Mouse (Mus musculus) kidney, adult 2 months (tissue): ENCODE measurements at regions not wholly inside any gene's neighbourhood (a gene's known extent, or its start where the extent isn't known, plus 50 kb on each side); places are given as distances from the start of the nearest gene placed in this dataset.
A peak's percentile ranks its signal among the peaks of the same experiment; 100 is the strongest.

Experiments used
- DNase-seq: peaks from one replicate; pipeline ENCODE4 v3.0.0; 2021
- H3K27ac ChIP-seq: fragments of 200-500 bp; 2 replicates; pipeline ENCODE4 v1.5.1; 2012; ENCODE audit warnings: low read depth, low read length, control low read depth, inconsistent platforms; ENCODE audit not compliant: insufficient read depth
- H3K27me3 ChIP-seq: fragments of 200-500 bp; replicated peaks from 2 replicates; pipeline ENCODE4 v1.6.1; 2012; ENCODE audit warnings: mild to moderate bottlenecking, moderate library complexity, low read length, inconsistent platforms; ENCODE audit not compliant: control insufficient read depth, insufficient read depth
- H3K36me3 ChIP-seq: fragments of 200-500 bp; 2 replicates; pipeline ENCODE4 v1.6.1; 2012; ENCODE audit warnings: mild to moderate bottlenecking, moderate library complexity, low read length, inconsistent platforms; ENCODE audit not compliant: control insufficient read depth, insufficient read depth
- H3K4me1 ChIP-seq: fragments of 200-500 bp; 2 replicates; pipeline ENCODE4 v1.6.1; 2011; ENCODE audit warnings: low read length; ENCODE audit not compliant: control insufficient read depth, insufficient read depth
- H3K4me3 ChIP-seq: fragments of 200-500 bp; 2 replicates; pipeline ENCODE4 v1.5.1; 2011; ENCODE audit warnings: mild to moderate bottlenecking, low read depth, low read length, control low read depth; ENCODE audit not compliant: insufficient read depth
- CTCF ChIP-seq: fragments of 200-500 bp; conservative IDR thresholded peaks from 2 replicates; pipeline ENCODE4 v1.5.1; 2011; ENCODE audit warnings: low read depth, mild to moderate bottlenecking, control low read depth, low read length, moderate library complexity, mixed read lengths; ENCODE audit not compliant: insufficient read depth, insufficient read length
- POLR2A ChIP-seq: fragments of 200-500 bp; IDR thresholded peaks from one replicate; pipeline ENCODE4 v1.6.1; 2011; ENCODE audit warnings: low read depth, low read length, control low read depth
- WGBS: fragments of 180-500 bp; shearing (Covaris S2); methylation state at CpG from one replicate; pipeline ENCODE4 v1.1.7; 2018; 5-methylcytosine and 5-hydroxymethylcytosine counted together

DNA sequence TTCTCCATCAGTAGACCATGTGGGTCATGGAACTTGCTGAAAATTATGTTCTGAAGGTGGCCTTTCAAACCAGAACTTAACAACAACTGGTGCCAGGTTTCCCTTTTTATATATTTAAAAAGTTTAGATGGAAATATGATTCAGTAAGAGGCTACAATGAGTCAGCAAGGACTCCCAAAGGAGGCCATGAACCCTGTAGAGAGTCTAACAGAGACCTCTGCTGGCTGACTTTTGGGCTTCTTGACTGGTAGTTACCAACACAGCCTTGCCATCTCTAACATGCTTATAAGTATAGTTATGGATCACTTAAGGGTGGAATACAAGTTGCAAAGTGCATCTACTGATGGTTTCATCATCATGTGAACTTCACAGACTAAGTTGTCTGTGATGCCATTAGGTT lies 94.3 kb upstream of the Tle4 start:
- Histone ChIP-seq H3K27ac (no peak overlapping the region), H3K27me3 (no peaks in the 10 kb centered on the region), H3K4me1 (no peaks in the 10 kb centered on the region), H3K4me3 (no peak overlapping the region), H3K36me3 (no peaks in the 10 kb centered on the region)
- peak; percentile 41 for DNase-seq
- TF ChIP-seq CTCF, result peak; percentile 27; the same call in 1 of the 2 replicates
- TF ChIP-seq POLR2A, result no peak

- no peaks in the 10 kb centered on the region for H3K4me1 ChIP-seq
- no peak overlapping the region for H3K27ac ChIP-seq
- no peak overlapping the region for H3K4me3 ChIP-seq
- 98% methylated on average over 1 of the region's 1 CpGs for WGBS
- H3K27me3 ChIP-seq, result no peaks in the 10 kb centered on the region; the same call in 1 of the 2 replicates
- TF ChIP-seq CTCF (no peak), POLR2A (no peak)
- H3K36me3 ChIP-seq, result no peaks in the 10 kb centered on the region
- no peak for DNase-seq
Observed at GRCm38 (mm10) chr19:14685628-14686027, 87.8 kb upstream of the Tle4 start.

GRCm38 (mm10) chr19:14684669-14685068 lies 86.8 kb upstream of the Tle4 start:
- TF ChIP-seq CTCF (no peak), POLR2A (no peak)
- H3K4me1 ChIP-seq, result no peaks in the 10 kb centered on the region
- no peak for DNase-seq
- no peak overlapping the region for H3K27ac ChIP-seq
- H3K36me3 ChIP-seq, result no peaks in the 10 kb centered on the region
- H3K4me3 ChIP-seq, result no peak overlapping the region
- 83% methylated on average over 3 of the region's 3 CpGs for WGBS
- H3K27me3 ChIP-seq, result no peaks in the 10 kb centered on the region; the same call in 1 of the 2 replicates

DNA sequence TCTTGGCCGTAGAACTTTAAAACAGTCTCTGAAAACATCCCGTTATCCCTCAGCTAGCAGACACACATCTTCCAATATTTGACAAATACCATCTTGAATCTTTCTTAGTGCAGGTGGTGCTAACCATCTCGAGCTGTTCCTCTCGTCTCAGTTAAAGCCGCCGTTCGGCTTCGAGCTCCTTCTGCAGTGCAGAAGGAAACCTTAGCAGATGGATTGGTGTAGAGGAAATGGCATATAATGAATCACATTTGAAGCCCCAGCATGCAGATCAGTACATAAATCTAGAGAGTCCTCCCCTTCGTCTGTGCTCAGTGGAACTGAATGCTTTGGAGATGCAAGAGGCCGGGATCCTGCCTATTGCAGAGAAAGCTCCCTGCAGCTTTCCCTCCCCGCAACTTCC lies 83.5 kb upstream of the Tle4 start:
- no peaks in the 10 kb centered on the region; the same call in 1 of the 2 replicates for H3K27me3 ChIP-seq
- no peak overlapping the region for H3K27ac ChIP-seq
- DNase-seq, result no peak
- H3K4me1 ChIP-seq, result no peaks in the 10 kb centered on the region
- 35% methylated on average over 11 of the region's 11 CpGs for WGBS
- TF ChIP-seq CTCF, result no peak
- TF ChIP-seq POLR2A, result no peak
- H3K36me3 ChIP-seq, result no peaks in the 10 kb centered on the region
- H3K4me3 ChIP-seq, result no peak overlapping the region

DNA sequence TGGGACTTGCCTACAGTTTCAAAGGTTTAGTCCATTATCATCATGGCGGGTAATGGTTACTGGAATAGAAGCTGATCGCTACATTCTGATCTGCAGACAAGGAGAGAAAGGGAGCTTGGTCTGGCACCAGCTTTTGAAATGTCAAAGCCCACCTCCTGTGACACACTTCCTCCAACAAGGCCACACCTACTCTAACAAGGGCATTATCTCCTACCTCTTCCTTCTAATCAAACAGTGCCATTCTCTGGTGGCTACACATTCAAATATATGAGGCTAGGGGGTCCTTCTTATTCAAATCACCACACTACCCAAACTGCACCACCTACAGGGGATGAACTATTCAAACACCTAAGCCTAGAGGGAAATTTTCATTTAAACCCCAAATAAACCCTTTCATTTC lies 81.9 kb upstream of the Tle4 start:
- DNase-seq, result no peak
- Histone ChIP-seq H3K27me3 (no peaks in the 10 kb centered on the region; the same call in 1 of the 2 replicates), H3K4me1 (no peaks in the 10 kb centered on the region), H3K36me3 (no peaks in the 10 kb centered on the region), H3K27ac (no peak overlapping the region), H3K4me3 (no peak overlapping the region)
- TF ChIP-seq CTCF, result no peak
- TF ChIP-seq POLR2A, result no peak
- 100% methylated on average over 2 of the region's 2 CpGs for WGBS

- no peaks in the 10 kb centered on the region; the same call in 1 of the 2 replicates for H3K27me3 ChIP-seq
- H3K36me3 ChIP-seq, result no peaks in the 10 kb centered on the region
- DNase-seq, result no peak
- no peak overlapping the region for H3K4me3 ChIP-seq
- TF ChIP-seq CTCF (no peak), POLR2A (no peak)
- no peak overlapping the region for H3K27ac ChIP-seq
- H3K4me1 ChIP-seq, result no peaks in the 10 kb centered on the region
- 81% methylated on average over 4 of the region's 4 CpGs for WGBS
Observed at GRCm38 (mm10) chr19:14678584-14678983, 80.7 kb upstream of the Tle4 start.

- DNase-seq, result no peak
- WGBS, result 81% methylated on average over 2 of the region's 2 CpGs
- Histone ChIP-seq H3K4me3 (no peak overlapping the region), H3K4me1 (no peaks in the 10 kb centered on the region), H3K36me3 (no peaks in the 10 kb centered on the region), H3K27me3 (no peaks in the 10 kb centered on the region), H3K27ac (no peak overlapping the region)
- no peak for TF ChIP-seq CTCF
- TF ChIP-seq POLR2A, result no peak
Observed at GRCm38 (mm10) chr19:14676929-14677328, 79.1 kb upstream of the Tle4 start.

- no peaks in the 10 kb centered on the region for H3K4me1 ChIP-seq
- no peaks in the 10 kb centered on the region for H3K27me3 ChIP-seq
- H3K27ac ChIP-seq, result no peak overlapping the region
- no peak for DNase-seq
- H3K4me3 ChIP-seq, result no peak overlapping the region
- no peak for TF ChIP-seq POLR2A
- no peak for TF ChIP-seq CTCF
- no peaks in the 10 kb centered on the region for H3K36me3 ChIP-seq
Observed at GRCm38 (mm10) chr19:14670821-14671104, 72.9 kb upstream of the Tle4 start.
